Mouse (Mus musculus) myocyte (in vitro differentiated cells): ENCODE data around the gene Cd69. TPM values are rescaled to one million over a fixed set of nuclear protein-coding genes. Genes with fewer than 3 reads are reported as not detected.

Source experiments
- H3K27me3 ChIP-seq: one replicate; pipeline ENCODE4 v1.6.1; 2011; ENCODE audit not compliant: control insufficient read depth, insufficient read depth, insufficient read length
- H3K36me3 ChIP-seq: one replicate; pipeline ENCODE4 v1.6.1; 2011; ENCODE audit not compliant: control insufficient read depth, insufficient read depth
- H3K4me2 ChIP-seq: one replicate; pipeline ENCODE4 v1.6.1; 2011; ENCODE audit warnings: low read depth, control low read depth
- H3K4me3 ChIP-seq: one replicate; pipeline ENCODE4 v1.5.1; 2011; ENCODE audit warnings: mild to moderate bottlenecking, control low read depth, moderate library complexity
- H3K79me2 ChIP-seq: one replicate; pipeline ENCODE4 v1.6.1; 2011; ENCODE audit not compliant: control insufficient read depth, insufficient read depth
- H3ac ChIP-seq: one replicate; pipeline ENCODE4 v1.6.1; 2011; ENCODE audit not compliant: control insufficient read depth, insufficient read length
- CEBPB ChIP-seq: IDR thresholded peaks from 2 replicates; pipeline ENCODE4 v1.6.1; 2011; ENCODE audit warnings: mild to moderate bottlenecking, moderate library complexity; ENCODE audit not compliant: poor library complexity, insufficient read depth, severe bottlenecking
- E2F4 ChIP-seq: IDR thresholded peaks from one replicate; pipeline ENCODE4 v1.6.1; 2011; ENCODE audit warnings: mild to moderate bottlenecking, control low read depth, moderate library complexity; ENCODE audit not compliant: insufficient read depth
- MAX ChIP-seq: IDR thresholded peaks from one replicate; pipeline ENCODE4 v1.6.1; 2011; ENCODE audit warnings: low read depth, mild to moderate bottlenecking, control low read depth
- MYOD1 ChIP-seq, 3 experiments: IDR thresholded peaks; one replicate each; pipeline ENCODE4 v1.6.1; 2011; ENCODE audit warnings: control low read depth in 2 of 3, low read depth in 2 of 3, mild to moderate bottlenecking in 2 of 3, moderate library complexity in 1 of 3; ENCODE audit not compliant: insufficient read length in 2 of 3, control insufficient read depth in 1 of 3
- MYOG ChIP-seq, 3 experiments: IDR thresholded peaks; one replicate each; pipeline ENCODE4 v1.6.1; 2011; ENCODE audit warnings: control low read depth in 2 of 3, low read depth in 2 of 3, mild to moderate bottlenecking in 2 of 3; ENCODE audit not compliant: insufficient read length in 2 of 3, control insufficient read depth in 1 of 3, insufficient read depth in 1 of 3
- POLR2A ChIP-seq: IDR thresholded peaks from one replicate; pipeline ENCODE4 v1.6.1; 2011; ENCODE audit warnings: low read depth, mild to moderate bottlenecking, control low read depth, moderate library complexity; ENCODE audit not compliant: insufficient read length
- POLR2AphosphoS2 ChIP-seq: IDR thresholded peaks from one replicate; pipeline ENCODE4 v1.6.1; 2011; ENCODE audit warnings: low read depth, control low read depth; ENCODE audit not compliant: insufficient read length
- REST ChIP-seq: IDR thresholded peaks from one replicate; pipeline ENCODE4 v1.6.1; 2011; ENCODE audit warnings: mild to moderate bottlenecking, control low read depth, moderate library complexity; ENCODE audit not compliant: insufficient read depth, insufficient read length
- SRF ChIP-seq: IDR thresholded peaks from one replicate; pipeline ENCODE4 v1.6.1; 2011; ENCODE audit warnings: low read depth; ENCODE audit not compliant: control insufficient read depth, insufficient read length
- TCF12 ChIP-seq: IDR thresholded peaks from one replicate; pipeline ENCODE4 v1.6.1; 2011; ENCODE audit warnings: mild to moderate bottlenecking, control low read depth; ENCODE audit not compliant: poor library complexity, insufficient read depth, severe bottlenecking
- TCF3 ChIP-seq: IDR thresholded peaks from one replicate; pipeline ENCODE4 v1.6.1; 2011; ENCODE audit warnings: low read depth, control low read depth; ENCODE audit not compliant: insufficient read length
- USF1 ChIP-seq: IDR thresholded peaks from one replicate; pipeline ENCODE4 v1.6.1; 2011; ENCODE audit warnings: low read depth, mild to moderate bottlenecking, control low read depth, moderate library complexity
- polyA plus RNA-seq: library from polyadenylated mRNA; unstranded; fragments of >200 nt; fragmentation: generic; extraction: Trizol; gene quantifications from one replicate; pipeline ENCODE4 v1.2.1, GENCODE M21; 2012; ENCODE audit warnings: missing spikeins

Gene Cd69
- polyA plus RNA-seq, 1 experiment: 0.23 TPM

- H3K79me2 ChIP-seq: no peaks in the 10 kb centered on the region
- H3K36me3 ChIP-seq: no peaks in the 10 kb centered on the region
- TF ChIP-seq REST (no peak), POLR2A (no peak), CEBPB (no peak)
- no peak overlapping the region for H3K4me3 ChIP-seq
- H3K27me3 ChIP-seq: no peaks in the 10 kb centered on the region
- no peak overlapping the region for H3K4me2 ChIP-seq
- no peak overlapping the region for H3ac ChIP-seq
Measured at GRCm38 (mm10) chr6:129241907-129242306, 33.3 kb downstream of the Cd69 start.

GRCm38 (mm10) chr6:129241471-129241870 is 33.8 kb downstream of the Cd69 start:
- H3K79me2 ChIP-seq: no peaks in the 10 kb centered on the region
- H3K36me3 ChIP-seq: no peaks in the 10 kb centered on the region
- no peak overlapping the region for H3K4me3 ChIP-seq
- no peak overlapping the region for H3ac ChIP-seq
- H3K27me3 ChIP-seq: no peaks in the 10 kb centered on the region
- TF ChIP-seq USF1 (no peak), TCF12 (no peak), TCF3 (no peak), POLR2AphosphoS2 (no peak), E2F4 (no peak), SRF (no peak), REST (no peak), POLR2A (no peak), CEBPB (no peak), MYOD1 (IDR thresholded peaks at IDR 0.05; ENCODE audit: control insufficient read depth in 1 of 3, insufficient read length in 2 of 3, low read depth in 2 of 3) (no peak), MYOG (IDR thresholded peaks at IDR 0.05; ENCODE audit: control insufficient read depth in 1 of 3, insufficient read depth in 1 of 3, insufficient read length in 2 of 3, low read depth in 2 of 3) (no peak), MAX (no peak)
- H3K4me2 ChIP-seq: no peak overlapping the region

- Histone ChIP-seq H3K79me2 (no peaks in the 10 kb centered on the region), H3K27me3 (no peaks in the 10 kb centered on the region), H3K36me3 (no peaks in the 10 kb centered on the region), H3K4me3 (no peak overlapping the region), H3K4me2 (no peak overlapping the region), H3ac (no peak overlapping the region)
- no peak for TF ChIP-seq E2F4
- TF ChIP-seq TCF3: no peak
- TF ChIP-seq MAX: no peak
- TF ChIP-seq MYOG (IDR thresholded peaks at IDR 0.05; ENCODE audit: control insufficient read depth in 1 of 3, insufficient read depth in 1 of 3, insufficient read length in 2 of 3, low read depth in 2 of 3): no peak
- TF ChIP-seq CEBPB: no peak
- no peak for TF ChIP-seq POLR2AphosphoS2
- TF ChIP-seq USF1: no peak
- TF ChIP-seq REST: no peak
- TF ChIP-seq TCF12: no peak
- no peak for TF ChIP-seq SRF
- TF ChIP-seq POLR2A: no peak
Measured at GRCm38 (mm10) chr6:129239564-129240248, 35.5 kb downstream of the Cd69 start.

- TF ChIP-seq TCF12: no peak
- TF ChIP-seq USF1: no peak
- TF ChIP-seq MYOG (IDR thresholded peaks at IDR 0.05; ENCODE audit: control insufficient read depth in 1 of 3, insufficient read depth in 1 of 3, insufficient read length in 2 of 3, low read depth in 2 of 3): no peak
- TF ChIP-seq POLR2AphosphoS2: no peak
- TF ChIP-seq MAX: no peak
- no peak for TF ChIP-seq MYOD1 (IDR thresholded peaks at IDR 0.05; ENCODE audit: control insufficient read depth in 1 of 3, insufficient read length in 2 of 3, low read depth in 2 of 3)
- TF ChIP-seq REST: no peak
- Histone ChIP-seq H3K79me2 (no peaks in the 10 kb centered on the region), H3ac (no peak overlapping the region), H3K36me3 (no peaks in the 10 kb centered on the region), H3K27me3 (no peaks in the 10 kb centered on the region), H3K4me2 (peak overlapping the region; percentile 88), H3K4me3 (peak overlapping the region; percentile 39)
Measured at GRCm38 (mm10) chr6:129238275-129239038, 36.8 kb downstream of the Cd69 start.
